Comparison of ENCODE assay signal across 16 mouse cellular contexts in the genomic region with DNA sequence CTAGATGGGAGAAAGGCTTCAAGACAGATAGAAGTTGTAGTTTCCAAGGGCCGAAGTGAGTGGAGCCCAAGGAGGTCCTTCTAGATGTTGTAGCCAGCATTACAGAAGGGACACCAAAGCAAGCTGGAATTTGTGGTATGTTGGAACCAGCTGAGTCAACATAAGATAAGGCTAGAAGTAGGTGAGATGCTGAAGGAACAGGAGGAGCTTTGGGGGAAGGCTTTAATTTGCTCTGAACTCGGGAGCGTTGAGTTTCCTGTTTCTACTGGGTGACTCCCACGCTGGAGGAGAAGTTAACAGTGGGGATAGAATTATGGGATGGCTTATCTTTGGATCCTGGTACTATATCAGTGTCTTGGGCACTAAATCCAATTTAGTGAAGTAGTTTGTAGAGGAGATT.
"Had no signal": no experiment of that assay in that cellular context is flagged by ENCODE, and none has a peak within 500 bp of the region (broad histone marks: within the 10 kb centered on the region; RNA-seq: fewer than 3 reads in every experiment).

No protein-coding gene starts in this region.

- ATAC-seq: intestine, embryonic 15.5 days; liver, postnatal 0 days; midbrain, embryonic 16.5 days had no signal

- H3K4me2 ChIP-seq: intestine, embryonic 15.5 days; limb, embryonic 12.5 days; liver, embryonic 13.5 days; midbrain, embryonic 12.5 days; neural tube, embryonic 13.5 days had no signal

- H3K27me3 ChIP-seq: intestine, embryonic 15.5 days; megakaryocyte, embryonic 14.5 days had no signal

- H3K9ac ChIP-seq: intestine, embryonic 15.5 days; limb, embryonic 12.5 days; liver, embryonic 13.5 days; liver, postnatal 0 days; midbrain, embryonic 12.5 days; neural tube, embryonic 13.5 days had no signal

- DNase-seq: kidney, adult 8-10 months; liver; liver, embryonic 13.5 days; liver, postnatal 0 days; retina, postnatal 1 day; right cerebral cortex, postnatal 4 days; spleen, adult 18-20 months; thymus, postnatal 4 days had no signal

- H3K36me3 ChIP-seq: intestine, embryonic 15.5 days; limb, embryonic 12.5 days; liver, embryonic 13.5 days; midbrain, embryonic 12.5 days; neural tube, embryonic 13.5 days had no signal

- H3K9me3 ChIP-seq: intestine, embryonic 15.5 days; limb, embryonic 12.5 days; liver, embryonic 13.5 days; megakaryocyte, embryonic 14.5 days; midbrain, embryonic 12.5 days; neural tube, embryonic 13.5 days had no signal

- H3K27ac ChIP-seq: intestine, embryonic 15.5 days; layer of hippocampus, adult 2 months; limb, embryonic 12.5 days; liver, embryonic 13.5 days; macrophage; midbrain, embryonic 12.5 days; neural tube, embryonic 13.5 days had no signal

- H3K4me3 ChIP-seq: intestine, embryonic 15.5 days; layer of hippocampus, adult 2 months; limb, embryonic 12.5 days; liver, embryonic 13.5 days; megakaryocyte, embryonic 14.5 days; midbrain, embryonic 12.5 days; neural tube, embryonic 13.5 days had no signal
